Mouse (Mus musculus): ENCODE measurements around the gene Psap.

GRCm38 (mm10) chr10:60263351-60263750 is 14.1 kb upstream of the Psap start:
- no peak for TF ChIP-seq CTCF (IDR thresholded peaks at IDR 0.05; ENCODE audit: borderline replicate concordance, extremely low read depth, insufficient read depth, insufficient read length)
- no peak for TF ChIP-seq POLR2A (IDR thresholded peaks at IDR 0.05; ENCODE audit: borderline replicate concordance, extremely low read depth, insufficient read depth, insufficient read length, poor library complexity, severe bottlenecking)
